Mouse (Mus musculus): ENCODE measurements around the gene Inpp5k. TPM values are rescaled to one million over a fixed set of nuclear protein-coding genes. Genes with fewer than 3 reads are reported as not detected.

Gene Inpp5k
- polyA plus RNA-seq, 1 experiment from 2014 or later = 26.2 TPM

DNA sequence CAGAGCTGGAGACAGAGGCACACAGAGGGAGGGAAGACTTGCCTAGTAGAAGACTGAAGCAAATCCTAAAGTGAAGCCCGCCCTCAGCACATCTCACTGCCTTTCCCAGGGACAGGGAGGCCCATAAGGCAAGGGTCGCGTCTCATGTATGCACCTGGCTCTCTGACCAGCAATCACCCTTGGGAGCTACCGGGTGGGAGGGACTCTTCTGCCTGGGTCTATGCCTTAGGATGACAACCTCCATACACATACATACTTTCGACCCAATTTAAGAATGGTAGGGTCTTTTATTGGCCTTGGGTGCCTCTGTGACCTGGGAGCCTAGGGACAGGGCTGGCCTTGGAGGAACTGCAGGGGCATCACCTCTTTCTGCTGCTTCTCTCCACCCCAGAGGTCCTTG is 42.6 kb downstream of the Inpp5k start:
- no peaks in the 10 kb centered on the region for H3K9me3 ChIP-seq (ENCODE audit: control insufficient read depth, low read length)
- no peak overlapping the region for H3K9ac ChIP-seq (ENCODE audit: low read length)
- H3K27ac ChIP-seq (ENCODE audit: low read depth, low read length) = no peak overlapping the region
- ATAC-seq (ENCODE audit: insufficient read depth, low FRiP score, low TSS enrichment) = no peak
- WGBS = 91% methylated on average over 5 of the region's 5 CpGs
- H3K4me3 ChIP-seq (ENCODE audit: low read depth, low read length) = no peak overlapping the region
- no peaks in the 10 kb centered on the region for H3K27me3 ChIP-seq (ENCODE audit: control insufficient read depth, insufficient read depth, low read length)
- H3K4me2 ChIP-seq (ENCODE audit: low read depth) = no peak overlapping the region
- H3K36me3 ChIP-seq (ENCODE audit: control insufficient read depth, insufficient read depth, low read length) = 0 out of 2 replicates have a peak, but pooled peaks cover 2% of the 10 kb centered on the region
- no peak for DNase-seq (ENCODE audit: low spot score)
- no peaks in the 10 kb centered on the region for H3K4me1 ChIP-seq (ENCODE audit: control insufficient read depth, insufficient read depth, low read length)

DNA sequence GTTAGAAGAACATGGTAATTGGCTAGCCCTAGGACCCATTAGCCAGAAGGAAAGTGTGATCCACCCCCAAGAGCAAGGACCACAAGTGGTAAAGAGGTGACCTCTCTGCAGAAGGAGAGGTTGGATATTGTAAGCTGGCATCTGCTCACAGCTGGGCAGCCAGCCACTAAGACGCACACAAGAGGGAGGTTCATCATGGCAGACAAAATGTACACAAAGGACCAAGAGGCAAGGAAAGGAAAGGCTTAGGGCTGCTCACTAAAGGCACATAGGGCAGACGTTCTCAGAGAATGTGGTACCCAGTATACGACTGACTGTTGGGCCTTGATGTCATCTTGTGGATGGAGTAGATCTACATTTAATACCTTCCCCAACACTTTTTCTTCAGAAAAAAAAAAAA is 44.1 kb downstream of the Inpp5k start:
- WGBS = 82% methylated on average over 3 of the region's 3 CpGs
- ATAC-seq (ENCODE audit: insufficient read depth, low FRiP score, low TSS enrichment) = no peak

DNA sequence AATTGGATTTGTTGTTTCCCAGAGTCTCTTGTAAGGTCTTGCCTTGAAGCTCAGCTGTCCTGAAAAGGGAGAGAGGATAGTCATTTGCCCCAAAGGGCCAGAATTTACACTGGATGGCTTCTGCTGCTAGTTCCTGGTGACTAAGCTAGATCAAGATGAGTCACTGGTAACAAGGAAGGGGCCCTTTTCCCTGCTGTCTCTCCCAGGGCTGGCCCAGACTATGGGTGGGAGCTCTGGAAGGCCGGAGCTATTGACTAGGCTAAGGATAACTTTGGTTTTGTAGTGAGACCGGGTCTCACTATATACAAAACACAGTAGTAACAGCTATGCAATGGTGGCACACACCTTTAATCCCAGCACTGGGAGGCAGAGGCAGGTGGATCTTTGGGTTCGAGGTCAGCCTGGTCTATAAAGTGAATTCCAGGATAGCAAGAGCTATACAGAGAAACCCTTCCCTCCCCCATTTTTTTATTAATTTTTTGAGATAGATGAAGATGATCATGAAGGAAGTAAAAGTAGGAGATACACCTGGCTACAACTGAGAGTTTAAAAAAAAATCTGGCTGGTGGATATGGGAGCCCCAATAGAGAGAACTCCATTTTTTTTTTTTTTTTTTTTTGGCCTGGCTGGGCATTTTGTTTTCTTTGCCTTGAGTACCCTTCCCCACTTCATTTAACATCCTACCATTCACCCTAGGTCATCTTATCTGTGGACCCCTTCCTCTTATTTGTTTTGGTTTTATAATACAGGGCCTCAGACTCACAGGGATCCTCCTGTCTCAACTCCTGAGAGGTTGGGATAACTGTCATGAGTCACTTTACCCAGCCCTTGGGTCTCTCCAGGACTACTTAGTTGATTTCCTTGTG is 47.3 kb downstream of the Inpp5k start:
- peak overlapping the region; percentile 41 for H3K9ac ChIP-seq (ENCODE audit: low read length)
- no peak; the same call in 1 of the 2 replicates for ATAC-seq (ENCODE audit: insufficient read depth, low FRiP score, low TSS enrichment)

More for the DNA sequence above, 44.1 kb downstream of the Inpp5k start:
- no peaks in the 10 kb centered on the region for H3K9me3 ChIP-seq (ENCODE audit: control insufficient read depth, low read length)
- DNase-seq (ENCODE audit: low spot score) = no peak
- no peak overlapping the region for H3K4me3 ChIP-seq (ENCODE audit: low read depth, low read length)
- no peaks in the 10 kb centered on the region for H3K4me1 ChIP-seq (ENCODE audit: control insufficient read depth, insufficient read depth, low read length)
- H3K9ac ChIP-seq (ENCODE audit: low read length) = no peak overlapping the region
- 0 out of 2 replicates have a peak, but pooled peaks cover 2% of the 10 kb centered on the region for H3K36me3 ChIP-seq (ENCODE audit: control insufficient read depth, insufficient read depth, low read length)
- no peak overlapping the region for H3K27ac ChIP-seq (ENCODE audit: low read depth, low read length)
- H3K4me2 ChIP-seq (ENCODE audit: low read depth) = no peak overlapping the region
- no peaks in the 10 kb centered on the region for H3K27me3 ChIP-seq (ENCODE audit: control insufficient read depth, insufficient read depth, low read length)

DNA sequence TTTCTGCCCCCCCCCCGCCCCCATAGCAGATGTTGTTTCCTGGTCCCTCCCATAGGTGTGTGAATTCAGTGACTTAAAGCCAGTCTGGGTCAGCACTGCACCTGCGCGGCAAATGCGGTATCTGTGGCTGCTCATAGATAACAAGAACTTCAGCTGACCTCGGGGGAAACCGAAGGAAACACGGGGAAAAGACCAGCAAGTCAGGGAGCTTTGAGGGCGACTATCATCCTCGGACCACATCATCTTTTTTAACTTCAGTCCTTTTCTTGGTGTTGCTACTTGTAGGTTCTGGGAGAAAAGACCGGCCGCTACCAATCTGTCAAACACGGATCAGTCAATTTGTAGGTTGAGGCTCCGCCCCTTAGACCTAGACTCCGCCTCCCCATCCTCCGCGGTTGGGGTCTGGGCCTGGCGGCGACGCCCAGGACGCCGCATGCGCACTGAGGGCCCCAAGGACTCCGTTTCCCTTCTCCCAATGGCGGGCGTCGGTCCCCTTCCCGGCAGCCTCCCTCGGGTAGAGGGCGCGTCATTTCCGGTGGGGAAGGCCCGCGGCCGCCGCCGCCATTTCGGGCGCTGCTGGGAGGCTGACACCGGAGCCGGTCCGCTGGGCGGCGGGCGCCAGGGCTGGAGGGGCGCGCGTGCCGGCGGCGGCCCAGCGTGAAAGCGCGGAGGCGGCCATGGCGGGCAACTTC is 48.1 kb downstream of the Inpp5k start, which contains the start of gene Crk:
Gene Crk (plus strand): TSS at position 513 of the 692 bp plus-strand sequence.
- Histone ChIP-seq H3K4me2 (ENCODE audit: low read depth) (peak within 1 kb of the TSS; percentile 74), H3K4me3 (ENCODE audit: low read depth, low read length) (peak within 1 kb of the TSS; percentile 93), H3K36me3 (ENCODE audit: control insufficient read depth, insufficient read depth, low read length) (peaks cover 2% of the 10 kb centered on the region), H3K27me3 (ENCODE audit: control insufficient read depth, insufficient read depth, low read length) (no peaks in the 10 kb centered on the region), H3K9ac (ENCODE audit: low read length) (peak within 1 kb of the TSS; percentile 95), H3K27ac (ENCODE audit: low read depth, low read length) (peak within 1 kb of the TSS; percentile 80), H3K9me3 (ENCODE audit: control insufficient read depth, low read length) (no peaks in the 10 kb centered on the region), H3K4me1 (ENCODE audit: control insufficient read depth, insufficient read depth, low read length) (peaks cover 6% of the 10 kb centered on the region; the same call in 1 of the 2 replicates)
- under 1% methylated on average over 54 of the region's 55 CpGs for WGBS
- ATAC-seq (ENCODE audit: insufficient read depth, low FRiP score, low TSS enrichment) = peak; percentile 96
- peak; percentile 99 for DNase-seq (ENCODE audit: low spot score)

More for the DNA sequence above, 47.3 kb downstream of the Inpp5k start:
- no peaks in the 10 kb centered on the region for H3K36me3 ChIP-seq (ENCODE audit: control insufficient read depth, insufficient read depth, low read length)
- H3K4me1 ChIP-seq (ENCODE audit: control insufficient read depth, insufficient read depth, low read length) = peaks cover 6% of the 10 kb centered on the region; the same call in 1 of the 2 replicates
- WGBS = 96% methylated on average over 3 of the region's 3 CpGs
- no peaks in the 10 kb centered on the region for H3K27me3 ChIP-seq (ENCODE audit: control insufficient read depth, insufficient read depth, low read length)
- H3K4me3 ChIP-seq (ENCODE audit: low read depth, low read length) = peak overlapping the region; percentile 93
- H3K9me3 ChIP-seq (ENCODE audit: control insufficient read depth, low read length) = no peaks in the 10 kb centered on the region
- no peak for DNase-seq (ENCODE audit: low spot score)
- no peak overlapping the region for H3K27ac ChIP-seq (ENCODE audit: low read depth, low read length)
- peak overlapping the region; percentile 74 for H3K4me2 ChIP-seq (ENCODE audit: low read depth)

DNA sequence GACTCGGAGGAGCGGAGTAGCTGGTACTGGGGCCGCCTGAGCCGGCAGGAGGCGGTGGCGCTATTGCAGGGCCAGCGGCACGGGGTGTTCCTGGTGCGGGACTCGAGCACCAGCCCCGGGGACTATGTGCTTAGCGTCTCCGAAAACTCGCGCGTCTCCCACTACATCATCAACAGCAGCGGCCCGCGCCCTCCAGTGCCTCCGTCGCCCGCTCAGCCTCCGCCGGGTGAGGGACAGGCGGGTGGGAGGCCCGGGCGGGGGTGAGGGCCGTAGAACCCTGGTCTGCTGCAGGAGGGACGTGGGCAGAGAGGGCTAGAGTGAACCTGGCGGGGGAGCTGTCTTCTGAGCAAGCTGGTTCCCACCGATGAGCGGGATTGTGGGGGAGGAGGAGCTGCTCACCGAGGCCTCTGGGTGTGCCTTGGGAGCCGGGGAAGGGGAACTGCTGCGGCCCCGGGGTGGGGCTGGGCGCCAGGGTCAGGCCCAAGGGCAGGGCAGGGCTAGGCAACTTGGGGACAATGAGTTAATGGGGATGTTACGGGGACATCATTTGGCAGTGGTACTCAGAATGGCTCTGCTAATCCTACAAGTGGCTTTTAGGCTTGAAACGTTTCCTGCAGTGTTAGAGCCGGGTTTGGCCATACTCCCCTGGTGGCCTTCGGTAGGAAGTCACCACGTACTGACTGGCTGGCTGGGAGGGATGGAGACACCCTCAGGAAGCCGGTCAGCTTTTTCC is 48.8 kb downstream of the Inpp5k start:
- Histone ChIP-seq H3K9me3 (ENCODE audit: control insufficient read depth, low read length) (no peaks in the 10 kb centered on the region), H3K4me3 (ENCODE audit: low read depth, low read length) (peak overlapping the region; percentile 93), H3K36me3 (ENCODE audit: control insufficient read depth, insufficient read depth, low read length) (peaks cover 2% of the 10 kb centered on the region), H3K9ac (ENCODE audit: low read length) (peak overlapping the region; percentile 95), H3K27ac (ENCODE audit: low read depth, low read length) (peak overlapping the region; percentile 80), H3K27me3 (ENCODE audit: control insufficient read depth, insufficient read depth, low read length) (no peaks in the 10 kb centered on the region), H3K4me2 (ENCODE audit: low read depth) (peak overlapping the region; percentile 74), H3K4me1 (ENCODE audit: control insufficient read depth, insufficient read depth, low read length) (peaks cover 6% of the 10 kb centered on the region; the same call in 1 of the 2 replicates)
- peak; percentile 81 for ATAC-seq (ENCODE audit: insufficient read depth, low FRiP score, low TSS enrichment)
- DNase-seq (ENCODE audit: low spot score) = peak; percentile 54
- under 1% methylated on average over 43 of the region's 43 CpGs for WGBS

DNA sequence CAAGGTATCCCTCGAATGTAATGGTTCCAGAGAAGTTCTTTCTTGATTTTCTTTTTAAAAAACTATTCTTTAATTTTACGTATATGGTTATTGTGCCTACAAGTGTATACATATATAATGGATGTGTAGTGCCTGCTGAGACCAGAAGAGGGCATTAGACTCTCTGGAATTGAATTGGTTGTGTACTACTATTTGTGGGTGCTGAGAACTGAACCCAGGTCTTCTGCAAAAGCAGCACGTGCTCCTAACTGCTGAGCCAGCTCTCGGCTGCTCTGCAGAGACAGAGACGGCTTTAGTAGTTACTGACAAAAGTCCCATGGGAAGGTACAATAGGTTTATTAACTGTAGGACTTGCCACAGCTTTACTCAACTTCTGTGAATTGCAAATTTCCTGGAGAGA is 53.7 kb downstream of the Inpp5k start:
- H3K4me3 ChIP-seq (ENCODE audit: low read depth, low read length) = no peak overlapping the region
- no peak for ATAC-seq (ENCODE audit: insufficient read depth, low FRiP score, low TSS enrichment)

DNA sequence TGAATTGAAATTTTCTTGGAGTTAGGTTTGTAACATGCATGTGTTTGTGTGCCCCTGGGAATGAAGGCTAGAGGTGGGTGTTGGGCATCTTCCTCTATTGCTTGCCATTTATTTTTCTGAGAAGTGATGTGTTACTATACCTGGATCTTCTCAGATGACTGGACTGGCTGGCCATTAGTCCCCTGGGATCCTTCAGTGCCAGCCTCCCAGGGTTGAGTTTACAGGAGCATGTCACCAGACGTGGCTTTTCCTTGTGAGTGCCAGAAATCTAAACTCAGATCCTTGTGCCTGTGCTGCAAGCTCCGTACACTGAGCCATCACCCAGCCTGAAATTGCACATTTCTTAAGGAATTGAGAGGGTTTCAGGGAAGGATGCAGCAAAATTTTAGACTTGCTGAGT is 54.2 kb downstream of the Inpp5k start:
- no peak overlapping the region for H3K27ac ChIP-seq (ENCODE audit: low read depth, low read length)
- no peaks in the 10 kb centered on the region for H3K9me3 ChIP-seq (ENCODE audit: control insufficient read depth, low read length)
- H3K9ac ChIP-seq (ENCODE audit: low read length) = no peak overlapping the region
- ATAC-seq (ENCODE audit: insufficient read depth, low FRiP score, low TSS enrichment) (no peak), DNase-seq (ENCODE audit: low spot score) (no peak)
- peaks cover 6% of the 10 kb centered on the region; the same call in 1 of the 2 replicates for H3K4me1 ChIP-seq (ENCODE audit: control insufficient read depth, insufficient read depth, low read length)
- WGBS = 92% methylated on average over 2 of the region's 2 CpGs
- H3K36me3 ChIP-seq (ENCODE audit: control insufficient read depth, insufficient read depth, low read length) = peaks cover 2% of the 10 kb centered on the region
- H3K4me2 ChIP-seq (ENCODE audit: low read depth) = no peak overlapping the region
- no peak overlapping the region for H3K4me3 ChIP-seq (ENCODE audit: low read depth, low read length)
- H3K27me3 ChIP-seq (ENCODE audit: control insufficient read depth, insufficient read depth, low read length) = no peaks in the 10 kb centered on the region

More for the DNA sequence above, 53.7 kb downstream of the Inpp5k start:
- Histone ChIP-seq H3K27me3 (ENCODE audit: control insufficient read depth, insufficient read depth, low read length) (no peaks in the 10 kb centered on the region), H3K36me3 (ENCODE audit: control insufficient read depth, insufficient read depth, low read length) (peaks cover 2% of the 10 kb centered on the region), H3K27ac (ENCODE audit: low read depth, low read length) (no peak overlapping the region), H3K9ac (ENCODE audit: low read length) (no peak overlapping the region), H3K4me1 (ENCODE audit: control insufficient read depth, insufficient read depth, low read length) (peaks cover 6% of the 10 kb centered on the region; the same call in 1 of the 2 replicates), H3K4me2 (ENCODE audit: low read depth) (no peak overlapping the region), H3K9me3 (ENCODE audit: control insufficient read depth, low read length) (no peaks in the 10 kb centered on the region)
- DNase-seq (ENCODE audit: low spot score) = no peak
- 93% methylated on average over 5 of the region's 5 CpGs for WGBS

DNA sequence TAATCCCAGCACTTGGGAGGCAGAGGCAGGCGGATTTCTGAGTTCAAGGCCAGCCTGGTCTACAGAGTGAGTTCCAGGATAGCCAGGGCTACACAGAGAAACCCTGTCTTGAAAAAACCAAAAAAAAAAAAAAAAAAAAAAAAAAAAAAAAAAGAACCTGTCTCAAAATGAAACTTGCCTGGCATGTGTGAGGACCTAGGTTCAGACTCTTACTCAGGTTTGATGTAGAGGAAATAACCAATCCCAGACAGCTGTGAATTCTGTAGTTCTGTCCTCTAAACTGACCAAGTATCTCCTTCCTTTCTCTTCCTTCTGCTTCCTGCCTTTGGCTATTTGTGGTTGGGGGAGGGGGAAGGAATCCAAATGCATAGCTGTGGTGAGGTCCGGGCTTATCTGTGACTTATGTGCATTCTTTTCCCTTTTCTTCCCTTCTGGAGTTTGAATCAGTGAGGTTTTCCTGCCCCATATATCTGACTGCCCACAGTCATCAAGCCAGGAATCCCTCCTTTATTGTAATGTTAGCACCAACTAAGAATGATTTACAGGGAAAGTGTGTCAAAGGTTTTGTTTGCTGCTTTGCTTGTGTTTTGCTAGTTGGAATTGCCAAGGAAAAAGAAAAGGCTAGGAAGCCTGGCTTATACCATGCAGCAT is 56.7 kb downstream of the Inpp5k start:
- H3K9me3 ChIP-seq (ENCODE audit: control insufficient read depth, low read length) = no peaks in the 10 kb centered on the region
- H3K36me3 ChIP-seq (ENCODE audit: control insufficient read depth, insufficient read depth, low read length) = peaks cover 4% of the 10 kb centered on the region
- H3K27ac ChIP-seq (ENCODE audit: low read depth, low read length) = no peak overlapping the region
- H3K27me3 ChIP-seq (ENCODE audit: control insufficient read depth, insufficient read depth, low read length) = no peaks in the 10 kb centered on the region
- no peaks in the 10 kb centered on the region for H3K4me1 ChIP-seq (ENCODE audit: control insufficient read depth, insufficient read depth, low read length)
- no peak overlapping the region for H3K4me2 ChIP-seq (ENCODE audit: low read depth)
- no peak overlapping the region for H3K9ac ChIP-seq (ENCODE audit: low read length)
- ATAC-seq (ENCODE audit: insufficient read depth, low FRiP score, low TSS enrichment) (no peak), DNase-seq (ENCODE audit: low spot score) (no peak)
- H3K4me3 ChIP-seq (ENCODE audit: low read depth, low read length) = no peak overlapping the region
- 90% methylated on average over 2 of the region's 2 CpGs for WGBS

Data from neural tube, embryonic 11.5 days (tissue).